Mouse (Mus musculus) gonadal fat pad, adult 2 months (tissue): ENCODE measurements at regions not wholly inside any gene's neighbourhood (a gene's known extent, or its start where the extent isn't known, plus 50 kb on each side); places are given as distances from the start of the nearest gene placed in this dataset.
A peak's percentile ranks its signal among the peaks of the same experiment; 100 is the strongest.

ENCODE experiments used
- DNase-seq: peaks from one replicate; pipeline ENCODE4 v3.0.0-alpha.2; 2012; ENCODE audit warnings: low read depth

GRCm38 (mm10) chr1:61318042-61318441 is 320.6 kb upstream of the Pard3b start:
- DNase-seq: no peak

DNA sequence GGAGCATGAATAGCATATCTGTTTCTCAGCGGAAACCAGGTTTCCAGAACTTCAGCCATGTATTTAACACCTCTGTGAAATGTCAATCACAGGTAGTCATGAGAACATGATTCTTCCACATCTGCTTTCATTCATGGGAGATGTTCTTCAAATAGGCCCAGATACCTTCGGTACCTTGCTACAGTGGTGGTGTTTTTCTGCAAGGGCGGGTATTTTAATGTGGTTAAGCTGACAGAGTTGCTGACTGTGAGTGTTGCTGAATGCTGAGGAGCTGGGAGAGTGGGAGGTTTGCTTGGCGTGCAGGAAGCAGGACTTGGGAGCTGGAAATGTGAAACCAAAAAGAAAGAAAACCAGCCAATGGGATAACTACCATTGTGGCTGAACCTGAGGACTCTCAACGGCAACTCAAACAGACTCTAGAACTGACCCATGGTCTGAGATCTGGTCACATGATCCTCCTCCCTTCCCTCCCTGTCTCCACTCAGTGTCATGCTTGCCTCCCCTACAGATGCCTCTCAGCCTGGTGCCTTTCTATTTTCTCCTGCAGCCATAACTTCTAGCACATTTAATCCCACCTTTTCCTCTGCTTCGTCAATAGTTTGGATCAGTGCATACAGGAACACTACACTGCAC is 317.0 kb upstream of the Pard3b start:
- no peak for DNase-seq

GRCm38 (mm10) chr1:61331456-61331855 is 307.2 kb upstream of the Pard3b start:
- DNase-seq: no peak

DNA sequence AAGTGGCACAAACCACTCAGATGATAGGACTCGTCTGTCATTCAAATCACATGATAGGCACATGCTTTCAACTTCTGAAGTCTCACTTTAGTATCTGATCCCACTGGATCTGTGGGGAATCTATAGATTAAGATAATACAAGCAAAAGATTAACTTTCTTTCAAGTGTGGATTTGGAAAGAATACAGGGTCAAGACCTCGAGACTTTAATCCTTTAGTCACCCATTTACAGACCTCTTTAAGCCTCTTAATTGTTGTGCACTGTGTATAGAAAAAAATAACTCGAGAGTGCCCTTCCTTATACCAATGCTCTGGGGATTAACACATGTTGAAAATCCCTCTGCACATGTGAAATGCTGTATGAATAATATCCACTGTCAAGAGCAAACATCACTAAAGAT is 306.7 kb upstream of the Pard3b start:
- no peak for DNase-seq

DNA sequence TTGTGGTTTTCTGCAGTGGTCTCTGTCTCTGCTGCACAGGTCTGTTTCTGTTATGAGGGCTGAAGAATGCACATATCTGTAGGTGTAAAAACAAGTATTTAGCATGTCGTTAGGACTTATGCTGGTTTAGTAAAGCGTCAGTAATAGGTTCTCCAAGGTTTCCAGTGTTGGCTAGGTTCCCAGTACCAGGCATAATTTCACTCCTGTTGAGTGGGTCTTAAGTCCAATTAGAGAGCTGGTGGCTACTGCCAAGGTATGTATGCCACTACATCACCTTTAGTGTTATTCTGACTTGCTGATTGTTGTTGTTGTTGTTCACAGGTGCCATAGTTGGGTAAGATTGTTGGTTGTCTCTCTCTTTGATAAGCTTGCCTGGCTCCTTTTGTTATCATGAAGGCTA is 302.3 kb upstream of the Pard3b start:
- DNase-seq: no peak

DNA sequence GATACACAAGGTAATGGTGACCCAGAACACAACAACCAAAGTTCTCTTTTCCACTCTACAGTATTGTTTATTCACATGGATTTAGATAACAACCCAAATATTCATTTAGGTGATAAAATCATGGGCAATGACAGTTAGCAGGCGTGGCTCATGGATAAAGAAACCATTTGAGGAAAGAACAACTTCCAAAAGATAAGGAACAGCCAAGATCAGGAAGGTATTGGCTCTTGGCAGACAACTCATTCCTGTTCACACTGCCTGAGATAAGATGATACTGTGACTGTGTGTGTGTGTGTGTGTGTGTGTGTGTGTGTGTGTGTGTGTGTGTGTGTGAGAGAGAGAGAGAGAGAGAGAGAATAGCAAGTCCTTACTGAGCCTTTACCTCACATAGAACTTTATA is 285.7 kb upstream of the Pard3b start:
- no peak for DNase-seq

DNA sequence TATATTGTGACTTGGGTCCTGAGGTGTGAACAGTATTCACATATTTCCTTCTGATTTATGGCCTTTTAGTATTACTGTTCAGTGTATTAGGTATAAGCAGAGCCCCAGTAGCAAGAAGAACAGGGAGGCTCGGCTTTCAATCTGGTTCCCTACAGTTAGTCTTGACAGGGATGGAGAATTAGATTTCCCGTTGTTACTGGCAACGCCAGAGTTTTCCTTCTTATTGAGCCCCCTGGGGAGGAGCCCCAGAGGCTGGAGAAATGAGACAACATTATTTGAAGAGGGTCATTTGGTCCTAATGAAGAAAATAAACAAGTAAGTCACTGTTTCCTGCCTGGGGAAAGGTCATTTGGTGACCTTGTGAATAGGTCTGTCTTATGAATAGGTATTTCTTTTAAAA is 285.1 kb upstream of the Pard3b start:
- no peak for DNase-seq

DNA sequence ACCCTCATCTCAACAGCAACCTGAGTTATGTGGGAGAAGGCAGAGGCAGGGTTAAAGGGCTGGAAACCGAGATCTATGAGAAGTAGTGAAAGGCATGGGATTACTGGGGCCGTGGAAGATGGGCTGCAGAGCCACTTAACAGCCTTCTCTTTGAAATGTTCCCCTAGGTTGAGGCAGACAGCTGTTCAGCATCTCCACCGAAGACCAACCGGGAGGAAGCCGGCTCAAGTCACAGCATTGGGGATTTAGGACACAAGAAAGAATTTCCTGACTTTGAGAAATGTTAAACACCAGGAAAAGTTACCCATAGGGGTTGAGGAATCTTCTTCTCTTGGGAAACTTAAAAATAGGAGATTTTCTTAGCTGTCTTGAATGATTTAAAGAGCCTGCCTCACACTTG is 283.4 kb upstream of the Pard3b start:
- no peak for DNase-seq

GRCm38 (mm10) chr1:61359011-61359930 is 279.4 kb upstream of the Pard3b start:
- DNase-seq: no peak

GRCm38 (mm10) chr1:61372581-61372980 is 266.0 kb upstream of the Pard3b start:
- no peak for DNase-seq

GRCm38 (mm10) chr1:61373661-61374491 is 264.7 kb upstream of the Pard3b start:
- no peak for DNase-seq

GRCm38 (mm10) chr1:61376417-61376816 is 262.2 kb upstream of the Pard3b start:
- DNase-seq: no peak

DNA sequence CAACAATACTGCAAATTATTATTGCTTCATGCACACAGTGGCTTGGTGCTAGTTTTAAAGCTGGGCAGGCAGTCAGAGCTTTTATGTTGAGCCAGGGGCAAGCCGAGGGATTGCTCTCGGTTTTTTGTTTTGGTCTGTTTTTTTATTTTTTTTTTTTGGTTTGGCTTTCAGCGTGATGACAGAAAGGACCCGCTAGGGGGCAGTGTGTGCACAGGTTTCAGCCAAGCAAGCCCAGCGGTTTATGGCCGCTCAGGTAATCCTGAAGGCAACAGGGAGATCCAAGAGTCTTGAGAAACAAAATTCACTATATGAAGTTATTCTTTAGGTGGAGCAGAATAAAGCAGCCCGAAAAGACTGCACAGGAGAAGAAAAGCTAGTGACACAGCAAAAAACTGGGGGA is 261.6 kb upstream of the Pard3b start:
- peak; percentile 9 for DNase-seq

DNA sequence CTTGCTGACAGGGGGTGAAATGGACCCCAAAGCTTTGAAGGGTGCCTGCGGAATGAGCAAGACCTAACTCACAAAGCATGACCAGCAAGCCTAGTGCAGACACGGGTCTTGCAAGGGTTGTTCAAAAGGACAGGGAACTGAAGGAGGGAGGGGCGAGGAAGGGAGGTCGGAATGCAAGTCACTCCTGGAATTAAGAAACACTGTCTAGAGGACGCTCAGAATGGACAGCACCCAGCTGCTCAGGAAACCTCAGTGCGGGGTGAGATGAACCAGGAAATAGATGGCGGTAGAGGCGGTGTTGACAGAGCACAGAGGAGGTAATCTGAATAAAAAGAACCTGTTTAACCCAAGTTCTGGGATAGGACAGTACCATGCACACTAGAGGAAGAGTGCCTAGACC is 260.4 kb upstream of the Pard3b start:
- DNase-seq: no peak

DNA sequence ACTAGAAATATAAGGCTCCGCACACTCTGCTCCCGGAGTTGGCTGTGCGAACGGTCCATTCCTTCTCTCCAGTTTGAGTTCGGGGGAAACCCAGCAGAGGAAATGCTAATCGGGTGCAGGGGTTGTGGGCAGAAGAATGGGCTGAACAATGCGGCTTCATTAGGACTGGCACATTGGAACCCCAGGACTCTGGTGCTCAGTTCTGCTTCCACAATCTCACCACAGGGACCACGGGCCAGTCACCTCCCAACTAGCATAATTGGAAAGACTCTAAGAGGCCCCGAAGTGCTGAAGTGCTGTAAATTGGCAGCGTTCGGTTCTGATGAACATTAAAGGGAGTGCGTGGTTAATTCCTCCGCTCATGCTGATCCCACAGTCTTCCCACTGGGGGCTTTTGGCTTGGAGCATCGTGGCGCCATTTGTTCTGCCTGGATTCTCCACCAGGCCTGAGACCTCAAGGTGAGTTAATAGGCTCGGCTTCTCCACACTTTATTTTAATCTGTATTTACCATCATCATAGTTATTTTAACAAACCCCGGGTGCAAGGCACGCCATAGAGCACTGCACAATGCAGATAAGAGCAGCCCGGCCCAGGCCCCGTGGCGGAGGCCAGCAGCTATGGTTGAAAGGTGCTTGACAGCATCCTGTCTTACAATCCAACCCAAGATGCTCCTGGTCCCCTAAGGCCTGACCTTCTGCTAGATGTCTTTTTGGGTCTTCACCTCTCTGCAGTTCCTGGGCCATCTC is 258.7 kb upstream of the Pard3b start:
- no peak for DNase-seq

- no peak for DNase-seq
Observed at GRCm38 (mm10) chr1:61387587-61387986, 251.0 kb upstream of the Pard3b start.

GRCm38 (mm10) chr1:61397796-61398195 is 240.8 kb upstream of the Pard3b start:
- DNase-seq: no peak

GRCm38 (mm10) chr1:61402339-61402738 is 236.3 kb upstream of the Pard3b start:
- DNase-seq: no peak

DNA sequence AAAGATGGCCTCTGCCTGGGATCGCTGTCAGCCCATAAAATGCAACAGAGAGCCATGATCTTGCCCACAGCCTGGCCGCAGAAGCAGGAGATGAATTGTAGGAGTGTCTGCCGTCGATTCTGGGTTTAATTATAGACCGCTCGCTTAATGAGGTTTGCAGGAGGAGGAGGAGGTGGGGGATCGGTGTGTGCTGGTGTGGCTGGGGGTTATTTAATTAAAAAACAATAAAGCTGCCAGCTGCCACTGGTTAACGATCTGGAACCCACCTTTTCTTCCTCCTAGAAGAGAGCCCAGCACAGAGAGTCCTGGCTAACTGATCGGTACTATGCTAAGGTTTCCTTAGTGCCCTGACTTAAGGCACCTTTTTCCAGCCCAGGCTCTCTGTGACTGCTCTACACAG is 231.4 kb upstream of the Pard3b start:
- no peak for DNase-seq

GRCm38 (mm10) chr1:61414772-61415171 is 223.9 kb upstream of the Pard3b start:
- no peak for DNase-seq

- DNase-seq: no peak
Observed at GRCm38 (mm10) chr1:61415426-61416195, 223.0 kb upstream of the Pard3b start.
